Mouse (Mus musculus) intestine, embryonic 16.5 days (tissue): ENCODE results near the gene Pirb. TPM values are rescaled to one million over a fixed set of nuclear protein-coding genes. Genes with fewer than 3 reads are reported as not detected.
"Not testable (repeated sequence)": the region's sequence is repeated elsewhere in the genome, so short reads cannot be mapped to it uniquely, and the experiment has no call there.

Experiments
- ATAC-seq: fragments of 200-750 bp; cut with Nextera tagmentation; 2 replicates; pipeline ENCODE4 v1.8.0; 2017; ENCODE audit warnings: moderate TSS enrichment, moderate library complexity
- H3K27ac ChIP-seq: fragments of 300-500 bp; sonication (generic); 2 replicates; pipeline ENCODE4 v1.5.1; 2014; ENCODE audit warnings: mild to moderate bottlenecking, low read length
- H3K27me3 ChIP-seq: fragments of 300-500 bp; sonication (generic); replicated peaks from 2 replicates; pipeline ENCODE4 v1.6.1; 2014; ENCODE audit warnings: low read length, control low read depth, mixed read lengths; ENCODE audit not compliant: control insufficient read depth, insufficient read depth
- H3K36me3 ChIP-seq: fragments of 300-500 bp; sonication (generic); 2 replicates; pipeline ENCODE4 v1.6.1; 2014; ENCODE audit warnings: low read length, control low read depth; ENCODE audit not compliant: control insufficient read depth, insufficient read depth
- H3K4me1 ChIP-seq: fragments of 300-500 bp; sonication (generic); 2 replicates; pipeline ENCODE4 v1.6.1; 2014; ENCODE audit warnings: low read length, control low read depth, mixed read lengths; ENCODE audit not compliant: control insufficient read depth, insufficient read depth
- H3K4me2 ChIP-seq: fragments of 300-500 bp; sonication (generic); 2 replicates; pipeline ENCODE4 v1.6.1; 2014; ENCODE audit warnings: low read depth, low read length, control low read depth
- H3K4me3 ChIP-seq: fragments of 300-500 bp; sonication (generic); 2 replicates; pipeline ENCODE4 v1.5.1; 2014; ENCODE audit warnings: mild to moderate bottlenecking, low read length
- H3K9ac ChIP-seq: fragments of 300-500 bp; sonication (generic); 2 replicates; pipeline ENCODE4 v1.6.1; 2014; ENCODE audit warnings: low read depth, low read length
- H3K9me3 ChIP-seq: fragments of 300-500 bp; sonication (generic); 2 replicates; pipeline ENCODE4 v1.6.1; 2016; ENCODE audit warnings: low read length, control low read depth; ENCODE audit not compliant: control insufficient read depth
- WGBS: fragments of 180-500 bp; shearing (Covaris S2); extraction: QIAGEN DNeasy Blood & Tissue Kit; methylation state at CpG from one replicate; pipeline ENCODE4 v1.1.7; 2014; 5-methylcytosine and 5-hydroxymethylcytosine counted together
- polyA plus RNA-seq: library from polyadenylated mRNA; unstranded; fragments of >200 nt; fragmentation: Nextera tagmentation; extraction: Ambion mirVana; gene quantifications from 2 replicates; pipeline ENCODE4 v1.2.1, GENCODE M21; 2015

Gene Pirb
- 0.94 and 1.1 TPM in 2 replicates for polyA plus RNA-seq

DNA sequence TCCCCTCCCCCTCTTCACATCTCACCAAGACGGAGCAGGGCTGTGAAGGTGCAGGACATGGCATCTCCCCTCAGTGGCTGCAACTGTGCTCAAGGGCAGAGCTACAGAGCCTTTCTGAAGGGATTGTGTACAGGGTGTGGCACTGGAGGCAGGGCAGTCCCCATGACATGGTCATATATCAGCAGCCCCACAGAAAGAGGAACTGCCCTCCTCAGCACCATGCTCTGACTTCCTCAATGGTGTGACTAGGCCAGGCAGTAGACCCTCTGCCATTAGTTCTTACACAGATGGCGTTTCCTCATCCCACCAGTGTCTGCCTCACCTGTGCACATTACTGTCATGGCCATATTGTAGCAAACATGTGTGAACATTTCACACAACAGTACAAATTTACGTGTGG lies at the start of gene Pirb:
Gene Pirb, minus strand, starts transcription at position 124 of the 400 bp plus-strand sequence.
- not testable (repeated sequence) for H3K4me1 ChIP-seq, H3K27me3 ChIP-seq, H3K4me3 ChIP-seq, ATAC-seq, H3K9ac ChIP-seq, H3K4me2 ChIP-seq, H3K36me3 ChIP-seq, H3K27ac ChIP-seq, H3K9me3 ChIP-seq
- WGBS = 50% methylated on average over 1 of the region's 3 CpGs

DNA sequence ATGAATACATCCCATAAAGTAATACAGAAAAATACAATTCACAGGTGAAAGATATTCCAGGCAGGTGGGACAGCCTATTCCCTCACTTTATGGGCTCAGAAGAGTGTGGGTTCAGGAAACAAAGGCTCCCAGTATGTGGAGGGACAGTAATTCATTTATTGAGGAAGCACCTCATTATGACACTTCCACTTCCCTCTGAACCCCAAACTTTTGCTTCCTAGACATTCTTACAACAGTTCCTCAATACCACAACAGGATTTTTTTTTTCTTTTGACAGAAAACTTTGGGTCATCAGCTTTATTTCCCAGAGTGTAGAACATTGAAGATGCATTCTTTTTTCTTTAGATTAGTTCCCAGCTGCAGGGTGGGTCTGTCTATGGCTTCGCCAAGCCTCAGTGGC lies 12.5 kb upstream of the Pirb start:
- H3K9me3 ChIP-seq, H3K36me3 ChIP-seq, H3K9ac ChIP-seq, H3K27me3 ChIP-seq, H3K27ac ChIP-seq, ATAC-seq, H3K4me1 ChIP-seq, H3K4me2 ChIP-seq, H3K4me3 ChIP-seq: not testable (repeated sequence)
- no CpG with 5 or more reads among the region's 1 CpGs for WGBS

DNA sequence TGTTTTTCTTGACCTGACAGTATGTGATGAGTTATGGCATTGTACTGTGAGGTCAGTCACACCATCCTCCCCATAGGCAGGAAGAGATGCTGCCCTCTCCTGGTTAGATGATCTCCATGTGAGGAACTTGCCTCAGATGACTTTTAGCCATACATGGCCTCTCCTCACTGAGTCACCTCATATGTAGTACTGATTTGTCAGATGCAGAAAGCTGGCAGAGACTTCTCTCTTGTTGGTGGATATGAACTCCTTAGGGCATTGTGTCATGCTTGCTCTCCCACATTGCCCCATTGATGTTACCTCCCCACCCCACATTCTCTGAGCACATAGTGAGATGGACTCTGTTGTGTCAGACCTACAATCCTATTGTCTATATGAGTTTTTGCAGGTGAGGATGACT lies 5.3 kb upstream of the Pirb start:
- H3K4me1 ChIP-seq, H3K4me2 ChIP-seq, ATAC-seq, H3K9me3 ChIP-seq, H3K27ac ChIP-seq, H3K9ac ChIP-seq, H3K36me3 ChIP-seq, H3K4me3 ChIP-seq, H3K27me3 ChIP-seq: not testable (repeated sequence)

- ATAC-seq = no peak
- 35% methylated on average over 1 of the region's 1 CpGs for WGBS
- H3K27me3 ChIP-seq = no peaks in the 10 kb centered on the region
- H3K9me3 ChIP-seq = no peaks in the 10 kb centered on the region
- H3K4me3 ChIP-seq = no peak overlapping the region
- H3K36me3 ChIP-seq = no peaks in the 10 kb centered on the region
- H3K9ac ChIP-seq = no peak overlapping the region
- H3K27ac ChIP-seq = no peak overlapping the region
- no peaks in the 10 kb centered on the region for H3K4me1 ChIP-seq
- no peak overlapping the region for H3K4me2 ChIP-seq
Measured at GRCm38 (mm10) chr7:3715249-3715648, 4.9 kb downstream of the Pirb start.

DNA sequence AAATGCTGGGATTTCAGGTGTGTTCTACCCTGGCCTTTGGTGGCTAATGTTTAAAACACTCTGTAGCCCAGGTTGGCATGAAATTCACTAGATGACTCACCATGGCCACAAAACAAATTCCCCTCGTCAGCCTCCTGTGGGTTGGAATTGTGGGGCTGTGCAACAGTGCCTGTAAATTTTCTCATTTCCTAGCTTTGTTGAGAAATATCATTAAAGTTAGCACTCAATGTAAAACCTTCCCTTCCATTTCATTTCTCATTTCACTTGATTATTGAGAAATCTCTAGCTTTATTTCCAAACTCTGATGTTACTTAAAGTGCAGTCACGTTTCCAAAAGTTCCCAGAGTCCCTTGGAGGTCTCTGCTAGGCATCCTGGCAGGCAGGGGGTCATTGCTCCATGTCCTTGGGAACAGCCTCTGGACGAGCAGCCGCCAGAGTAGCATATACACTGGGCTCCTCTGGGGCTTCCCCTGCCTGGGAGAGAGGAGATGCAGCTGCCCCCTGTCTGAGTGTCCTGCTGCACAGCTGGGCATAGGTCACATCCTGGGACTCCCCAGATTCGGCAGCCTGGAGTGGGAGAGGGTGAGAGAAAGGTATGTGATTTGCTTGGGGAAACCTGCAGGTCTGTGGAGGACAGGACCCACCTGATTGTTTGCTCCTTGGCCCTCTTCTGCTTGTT lies 7.8 kb downstream of the Pirb start:
- no peaks in the 10 kb centered on the region for H3K9me3 ChIP-seq
- 31% methylated on average over 5 of the region's 5 CpGs for WGBS

GRCm38 (mm10) chr7:3709000-3709399 lies 11.2 kb downstream of the Pirb start:
- no peak overlapping the region for H3K27ac ChIP-seq
- WGBS = 55% methylated on average over 1 of the region's 1 CpGs
- no peak overlapping the region for H3K9ac ChIP-seq
- peaks cover 7% of the 10 kb centered on the region; the same call in 1 of the 2 replicates for H3K36me3 ChIP-seq
- no peak for ATAC-seq
- H3K9me3 ChIP-seq = no peaks in the 10 kb centered on the region
- no peak overlapping the region for H3K4me3 ChIP-seq
- no peak overlapping the region for H3K4me2 ChIP-seq
- no peaks in the 10 kb centered on the region for H3K27me3 ChIP-seq
- H3K4me1 ChIP-seq = peaks cover 11% of the 10 kb centered on the region

More for the DNA sequence above, 7.8 kb downstream of the Pirb start:
- H3K4me2 ChIP-seq = no peak overlapping the region
- no peak for ATAC-seq
- H3K4me3 ChIP-seq = no peak overlapping the region
- H3K9ac ChIP-seq = no peak overlapping the region
- H3K27ac ChIP-seq = no peak overlapping the region
- H3K4me1 ChIP-seq = no peaks in the 10 kb centered on the region
- H3K27me3 ChIP-seq = no peaks in the 10 kb centered on the region
- no peaks in the 10 kb centered on the region for H3K36me3 ChIP-seq

GRCm38 (mm10) chr7:3708447-3708980 lies 11.7 kb downstream of the Pirb start:
- H3K27ac ChIP-seq, H3K4me2 ChIP-seq, H3K27me3 ChIP-seq, ATAC-seq, H3K9me3 ChIP-seq, H3K4me3 ChIP-seq, H3K36me3 ChIP-seq, H3K9ac ChIP-seq: not testable (repeated sequence)
- 32% methylated on average over 5 of the region's 5 CpGs for WGBS
- H3K4me1 ChIP-seq = peaks cover 11% of the 10 kb centered on the region

GRCm38 (mm10) chr7:3707568-3708413 lies 12.4 kb downstream of the Pirb start:
- Histone ChIP-seq H3K9me3 (no peaks in the 10 kb centered on the region), H3K4me2 (no peak overlapping the region), H3K27ac (no peak overlapping the region), H3K36me3 (peaks cover 7% of the 10 kb centered on the region; the same call in 1 of the 2 replicates), H3K4me3 (no peak overlapping the region), H3K27me3 (no peaks in the 10 kb centered on the region), H3K9ac (no peak overlapping the region), H3K4me1 (peaks cover 11% of the 10 kb centered on the region)
- ATAC-seq = no peak
- WGBS = 40% methylated on average over 7 of the region's 7 CpGs

- ATAC-seq = no peak
- 52% methylated on average over 4 of the region's 4 CpGs for WGBS
- Histone ChIP-seq H3K36me3 (peaks cover 7% of the 10 kb centered on the region; the same call in 1 of the 2 replicates), H3K9ac (no peak overlapping the region), H3K4me2 (0 out of 2 replicates have a peak overlapping the region, but pooled peaks have one; percentile 77), H3K9me3 (no peaks in the 10 kb centered on the region), H3K4me3 (no peak overlapping the region), H3K4me1 (peaks cover 11% of the 10 kb centered on the region), H3K27me3 (no peaks in the 10 kb centered on the region), H3K27ac (peak overlapping the region; percentile 31; the same call in 1 of the 2 replicates)
Measured at GRCm38 (mm10) chr7:3707027-3707426, 13.2 kb downstream of the Pirb start.
